Mouse (Mus musculus) liver, embryonic 11.5 days (tissue): ENCODE measurements around the gene Tubb1. TPM values are rescaled to one million over a fixed set of nuclear protein-coding genes. Genes with fewer than 3 reads are reported as not detected.

Experiments used
- ATAC-seq: fragments of 200-750 bp; cut with Nextera tagmentation; replicated peaks from 2 replicates; pipeline ENCODE4 v1.8.0; 2017; ENCODE audit warnings: moderate number of reproducible peaks, mild to moderate bottlenecking, moderate TSS enrichment, moderate library complexity; ENCODE audit not compliant: low FRiP score
- DNase-seq: peaks from one replicate; pipeline ENCODE4 v3.0.0-alpha.2; 2017; ENCODE audit warnings: low spot score
- H3K27ac ChIP-seq: fragments of 300-500 bp; sonication (generic); 2 replicates; pipeline ENCODE4 v1.5.1; 2014; ENCODE audit warnings: mild to moderate bottlenecking, low read depth, low read length, control low read depth
- H3K27me3 ChIP-seq: fragments of 300-500 bp; sonication (generic); replicated peaks from 2 replicates; pipeline ENCODE4 v1.6.1; 2014; ENCODE audit warnings: low read length, mixed read lengths; ENCODE audit not compliant: control insufficient read depth, insufficient read depth
- H3K36me3 ChIP-seq: fragments of 300-500 bp; sonication (generic); 2 replicates; pipeline ENCODE4 v1.6.1; 2014; ENCODE audit warnings: mild to moderate bottlenecking, low read length, moderate library complexity, mixed read lengths; ENCODE audit not compliant: control insufficient read depth, insufficient read depth
- H3K4me1 ChIP-seq: fragments of 300-500 bp; sonication (generic); replicated peaks from 2 replicates; pipeline ENCODE4 v1.6.1; 2014; ENCODE audit warnings: low read length, mixed read lengths; ENCODE audit not compliant: control insufficient read depth, insufficient read depth
- H3K4me2 ChIP-seq: fragments of 300-500 bp; sonication (generic); 2 replicates; pipeline ENCODE4 v1.6.1; 2014; ENCODE audit warnings: mild to moderate bottlenecking, control low read depth, moderate library complexity
- H3K4me3 ChIP-seq: fragments of 300-500 bp; sonication (generic); 2 replicates; pipeline ENCODE4 v1.5.1; 2014; ENCODE audit warnings: low read depth, low read length, control low read depth
- H3K9ac ChIP-seq: fragments of 300-500 bp; sonication (generic); 2 replicates; pipeline ENCODE4 v1.6.1; 2014; ENCODE audit warnings: low read depth, low read length, control low read depth
- H3K9me3 ChIP-seq: fragments of 300-500 bp; sonication (generic); 2 replicates; pipeline ENCODE4 v1.6.1; 2016; ENCODE audit warnings: low read length, inconsistent platforms, mixed read lengths; ENCODE audit not compliant: control insufficient read depth
- WGBS: fragments of 180-500 bp; shearing (Covaris S2); extraction: QIAGEN DNeasy Blood & Tissue Kit; methylation state at CpG from one replicate; pipeline ENCODE4 v1.1.7; 2014; 5-methylcytosine and 5-hydroxymethylcytosine counted together
- polyA plus RNA-seq: library from polyadenylated mRNA; unstranded; fragments of >200 nt; fragmentation: Nextera tagmentation; extraction: Ambion mirVana; gene quantifications from 2 replicates; pipeline ENCODE4 v1.2.1, GENCODE M21; 2014

The Tubb1 gene
- polyA plus RNA-seq, 1 experiment from 2014 or later, result 43.5 TPM

- no peak overlapping the region for H3K27ac ChIP-seq
Measured at GRCm38 (mm10) chr2:174428076-174428835, 22.2 kb upstream of the Tubb1 start.

DNA sequence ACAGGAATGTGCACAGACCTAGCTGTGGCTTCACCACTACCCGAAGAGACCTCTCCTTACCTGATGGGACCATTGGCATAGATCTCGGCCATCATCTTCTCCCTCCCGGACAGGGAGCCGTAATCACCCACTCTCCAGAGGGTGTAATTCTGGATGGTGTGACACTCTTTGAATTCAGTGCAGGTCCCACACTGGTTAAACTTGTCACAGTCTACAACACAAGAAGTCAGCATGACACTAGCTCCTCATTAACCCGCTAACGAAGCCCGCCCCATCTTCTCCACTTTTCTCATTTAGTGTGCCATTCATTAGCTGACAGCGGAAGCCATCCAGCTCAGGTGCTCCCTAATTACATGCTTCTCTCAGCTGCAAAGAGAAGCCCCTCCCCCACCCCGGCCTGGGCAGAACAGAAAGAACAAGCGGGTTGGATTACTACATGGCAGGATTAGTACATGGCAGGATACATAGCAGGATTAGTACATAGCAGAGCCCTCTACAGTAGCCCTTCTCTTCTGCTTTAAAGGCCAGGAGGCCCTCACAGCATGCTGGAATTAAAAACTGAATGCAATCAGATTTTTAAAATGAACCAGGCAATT, 21.4 kb upstream of the Tubb1 start:
- H3K4me2 ChIP-seq, result no peak overlapping the region
- 94% methylated on average over 10 of the region's 10 CpGs for WGBS
- H3K27me3 ChIP-seq, result no peaks in the 10 kb centered on the region
- DNase-seq (no peak), ATAC-seq (no peak)
- no peaks in the 10 kb centered on the region for H3K4me1 ChIP-seq
- no peak overlapping the region for H3K9ac ChIP-seq
- H3K36me3 ChIP-seq, result peaks cover 50% of the 10 kb centered on the region
- H3K4me3 ChIP-seq, result no peak overlapping the region
- H3K27ac ChIP-seq, result no peak overlapping the region
- no peaks in the 10 kb centered on the region for H3K9me3 ChIP-seq

More at GRCm38 (mm10) chr2:174428076-174428835, 22.2 kb upstream of the Tubb1 start:
- WGBS, result 89% methylated on average over 18 of the region's 18 CpGs
- H3K36me3 ChIP-seq, result peaks cover 59% of the 10 kb centered on the region
- H3K4me3 ChIP-seq, result no peak overlapping the region
- no peak for ATAC-seq
- no peaks in the 10 kb centered on the region for H3K27me3 ChIP-seq
- H3K4me1 ChIP-seq, result no peaks in the 10 kb centered on the region
- DNase-seq, result no peak
- H3K9ac ChIP-seq, result no peak overlapping the region
- no peak overlapping the region for H3K4me2 ChIP-seq
- no peaks in the 10 kb centered on the region for H3K9me3 ChIP-seq

- H3K27me3 ChIP-seq, result no peaks in the 10 kb centered on the region
- no peak overlapping the region for H3K27ac ChIP-seq
- no peak overlapping the region for H3K4me2 ChIP-seq
- H3K9ac ChIP-seq, result no peak overlapping the region
- H3K4me3 ChIP-seq, result no peak overlapping the region
- H3K36me3 ChIP-seq, result peaks cover 3% of the 10 kb centered on the region; the same call in 1 of the 2 replicates
- WGBS, result 95% methylated on average over 9 of the region's 9 CpGs
- H3K4me1 ChIP-seq, result peaks cover 24% of the 10 kb centered on the region
- DNase-seq (no peak), ATAC-seq (no peak)
- no peaks in the 10 kb centered on the region for H3K9me3 ChIP-seq
Measured at GRCm38 (mm10) chr2:174434943-174435342, 15.6 kb upstream of the Tubb1 start.

DNA sequence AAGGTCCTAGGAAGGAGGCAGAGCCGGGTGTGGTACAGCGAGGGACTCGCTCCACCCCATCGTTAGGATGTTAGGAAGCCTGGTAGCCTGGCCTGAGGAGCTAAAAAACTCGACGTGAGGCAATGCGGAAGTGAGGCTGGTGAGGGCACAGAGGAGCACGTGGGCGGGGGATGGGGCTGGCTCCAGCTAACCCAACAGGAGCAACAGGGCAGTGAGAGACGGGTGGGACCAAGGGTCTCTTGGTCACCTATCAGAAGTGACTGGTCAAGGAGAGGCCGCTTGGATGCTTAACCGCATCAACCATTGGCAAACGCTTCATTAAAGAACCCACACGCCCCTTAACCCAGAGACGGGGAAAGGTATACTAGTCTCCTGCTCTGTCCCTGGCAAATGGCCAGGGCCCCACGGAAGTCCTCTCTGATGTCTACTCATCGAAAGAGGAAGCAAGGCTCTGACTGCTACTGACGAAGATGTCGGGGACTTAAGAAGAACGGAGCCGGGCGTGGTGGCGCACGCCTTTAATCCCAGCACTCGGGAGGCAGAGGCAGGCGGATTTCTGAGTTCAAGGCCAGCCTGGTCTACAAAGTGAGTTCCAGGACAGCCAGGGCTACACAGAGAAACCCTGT, 14.3 kb upstream of the Tubb1 start:
- H3K27me3 ChIP-seq, result no peaks in the 10 kb centered on the region
- H3K9ac ChIP-seq, result no peak overlapping the region
- 75% methylated on average over 26 of the region's 26 CpGs for WGBS
- H3K27ac ChIP-seq, result no peak overlapping the region
- peaks cover 24% of the 10 kb centered on the region for H3K4me1 ChIP-seq
- peaks cover 3% of the 10 kb centered on the region; the same call in 1 of the 2 replicates for H3K36me3 ChIP-seq
- DNase-seq, result no peak
- no peak overlapping the region for H3K4me3 ChIP-seq
- no peak overlapping the region for H3K4me2 ChIP-seq
- H3K9me3 ChIP-seq, result no peaks in the 10 kb centered on the region
- no peak for ATAC-seq

- no peak overlapping the region for H3K27ac ChIP-seq
- DNase-seq, result no peak
- peak overlapping the region; percentile 63 for H3K4me2 ChIP-seq
- peak overlapping the region; percentile 8; the same call in 1 of the 2 replicates for H3K4me3 ChIP-seq
- WGBS, result 87% methylated on average over 7 of the region's 7 CpGs
- H3K4me1 ChIP-seq, result peaks cover 24% of the 10 kb centered on the region
- H3K27me3 ChIP-seq, result no peaks in the 10 kb centered on the region
- H3K36me3 ChIP-seq, result peaks cover 3% of the 10 kb centered on the region; the same call in 1 of the 2 replicates
- H3K9me3 ChIP-seq, result no peaks in the 10 kb centered on the region
- ATAC-seq, result no peak
- no peak overlapping the region; the same call in 1 of the 2 replicates for H3K9ac ChIP-seq
Measured at GRCm38 (mm10) chr2:174436916-174437696, 13.4 kb upstream of the Tubb1 start.

DNA sequence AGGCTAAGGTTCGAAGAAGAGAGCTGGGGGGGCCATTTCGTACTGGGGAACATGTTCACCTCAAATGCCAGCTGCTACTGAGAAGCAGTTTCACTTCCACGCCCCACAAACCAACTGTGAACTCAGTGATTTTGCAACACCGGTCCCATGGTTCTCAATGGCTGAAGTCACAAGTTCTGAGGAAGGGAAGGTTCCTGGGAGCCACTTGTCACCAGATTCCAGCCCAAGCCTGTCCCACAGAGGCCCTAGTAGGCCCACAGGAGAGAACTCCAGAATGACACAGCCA, 12.9 kb upstream of the Tubb1 start:
- H3K27ac ChIP-seq, result no peak overlapping the region
- H3K9me3 ChIP-seq, result no peaks in the 10 kb centered on the region
- H3K4me1 ChIP-seq, result peaks cover 24% of the 10 kb centered on the region
- no peaks in the 10 kb centered on the region for H3K27me3 ChIP-seq
- peak overlapping the region; percentile 58 for H3K4me3 ChIP-seq
- peak overlapping the region; percentile 63 for H3K4me2 ChIP-seq
- 82% methylated on average over 4 of the region's 4 CpGs for WGBS
- peaks cover 3% of the 10 kb centered on the region; the same call in 1 of the 2 replicates for H3K36me3 ChIP-seq
- peak overlapping the region; percentile 69 for H3K9ac ChIP-seq
- DNase-seq (no peak), ATAC-seq (no peak)

GRCm38 (mm10) chr2:174438181-174438580, 12.3 kb upstream of the Tubb1 start:
- peak overlapping the region; percentile 69 for H3K9ac ChIP-seq
- H3K4me3 ChIP-seq, result peak overlapping the region; percentile 58
- no peaks in the 10 kb centered on the region for H3K27me3 ChIP-seq
- peak overlapping the region; percentile 63 for H3K4me2 ChIP-seq
- 65% methylated on average over 11 of the region's 11 CpGs for WGBS
- no peaks in the 10 kb centered on the region; the same call in 1 of the 2 replicates for H3K36me3 ChIP-seq
- DNase-seq, result no peak
- H3K27ac ChIP-seq, result no peak overlapping the region; the same call in 1 of the 2 replicates
- peaks cover 24% of the 10 kb centered on the region for H3K4me1 ChIP-seq
- H3K9me3 ChIP-seq, result no peaks in the 10 kb centered on the region
- ATAC-seq, result no peak

- no peaks in the 10 kb centered on the region; the same call in 1 of the 2 replicates for H3K36me3 ChIP-seq
- ATAC-seq (peak; percentile 87), DNase-seq (peak; percentile 81)
- peak within 1 kb of the TSS; percentile 63 for H3K4me2 ChIP-seq
- no peaks in the 10 kb centered on the region for H3K27me3 ChIP-seq
- H3K27ac ChIP-seq, result no peak within 1 kb of the TSS; the same call in 1 of the 2 replicates
- peaks cover 24% of the 10 kb centered on the region for H3K4me1 ChIP-seq
- H3K4me3 ChIP-seq, result peak within 1 kb of the TSS; percentile 58
- peak within 1 kb of the TSS; percentile 69 for H3K9ac ChIP-seq
- H3K9me3 ChIP-seq, result no peaks in the 10 kb centered on the region
- under 1% methylated on average over 38 of the region's 38 CpGs for WGBS
Measured at GRCm38 (mm10) chr2:174438737-174439449, 11.6 kb upstream of the Tubb1 start, which contains the start of gene Ctsz. TSS of gene Ctsz (minus strand) at chr2:174439039.
